Mouse (Mus musculus): ENCODE data around the gene Cpsf4l.

Gene Cpsf4l

DNA sequence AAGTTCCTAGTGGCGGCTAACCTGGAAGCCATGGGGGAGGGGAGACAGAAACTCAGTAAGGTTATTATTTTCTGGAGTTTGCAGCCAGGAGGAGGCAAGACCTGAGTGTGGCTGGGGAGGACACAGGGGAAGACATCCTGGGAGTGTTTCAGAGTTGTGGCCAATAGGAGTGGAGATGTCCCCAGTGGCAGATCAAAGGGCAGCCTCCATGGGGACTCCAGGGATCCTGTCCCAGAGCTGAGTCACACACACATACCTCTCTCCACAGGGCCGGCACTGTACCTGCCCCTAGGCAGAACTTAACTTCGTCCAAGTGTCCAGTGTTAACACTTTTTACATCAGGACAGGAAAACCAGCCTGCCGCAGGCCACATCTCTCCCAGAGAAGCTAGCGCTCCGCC, 25.3 kb upstream of the Cpsf4l start:
- no peak for DNase-seq (ENCODE audit: low spot score)

DNA sequence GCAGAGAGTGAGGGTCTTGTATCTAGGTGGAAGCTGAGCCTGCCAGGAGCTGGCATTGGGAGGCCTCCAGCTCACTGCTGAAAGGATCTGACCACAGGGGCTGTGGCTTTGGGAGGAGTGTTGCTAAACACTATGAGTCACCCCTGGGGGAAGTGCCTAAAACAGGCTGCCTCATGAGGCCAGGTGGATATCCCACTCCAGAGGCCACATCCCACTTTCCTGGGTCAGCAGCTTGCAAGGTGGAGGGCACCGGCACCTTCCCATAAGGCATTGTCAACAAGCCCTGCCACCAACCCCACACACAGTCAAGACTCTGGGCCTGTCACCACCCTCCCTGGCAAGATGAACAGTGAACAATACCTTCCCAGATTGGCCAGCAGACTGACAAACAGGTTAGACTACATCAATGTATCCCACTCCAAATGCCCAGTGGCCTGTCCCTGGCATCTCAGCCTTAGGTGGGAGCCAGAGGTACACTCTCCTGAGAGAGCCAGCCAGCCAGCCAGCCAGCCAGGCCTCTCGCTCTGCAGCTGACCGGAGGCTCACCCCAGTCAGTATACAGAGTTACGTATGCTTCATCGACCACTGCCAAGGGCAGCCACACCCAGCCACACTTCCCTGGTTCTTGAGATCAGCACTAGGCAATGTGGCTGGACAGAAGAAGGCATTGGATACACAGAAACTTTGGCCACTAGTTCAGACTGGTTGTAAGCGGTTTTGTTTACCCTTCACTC, 24.0 kb upstream of the Cpsf4l start:
- DNase-seq (ENCODE audit: low spot score), result no peak

DNA sequence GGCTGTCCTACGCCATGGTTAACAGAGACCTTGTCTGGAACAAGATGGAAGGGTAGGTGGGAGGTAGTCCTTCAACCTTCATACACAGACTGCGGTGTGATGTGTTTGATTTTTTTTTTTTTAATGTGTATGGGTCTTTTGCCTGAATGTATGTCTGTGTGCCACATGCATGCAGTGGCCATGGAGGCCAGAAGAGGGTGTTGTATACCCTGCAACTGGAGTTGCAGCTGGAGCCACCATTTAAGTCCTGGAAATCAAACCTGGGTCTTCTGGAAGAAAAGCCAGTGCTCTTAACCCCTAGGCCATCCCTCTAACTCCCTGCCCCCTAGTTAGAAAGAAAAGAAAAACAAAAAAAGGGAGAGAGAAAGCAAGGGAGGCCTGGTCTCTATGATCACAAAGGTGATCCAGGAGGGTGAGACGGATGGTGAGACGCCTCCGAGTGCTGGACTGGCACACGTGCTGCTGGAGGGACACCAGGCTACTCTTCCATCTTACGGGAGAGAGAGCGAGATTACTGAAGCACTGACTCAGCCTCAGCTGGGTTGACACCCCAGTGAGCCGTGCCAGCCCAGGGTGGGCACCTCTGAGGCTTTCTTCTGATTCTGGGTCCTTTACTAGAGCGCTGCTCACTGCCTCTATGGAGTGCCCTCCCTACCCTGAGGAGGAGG, 22.3 kb upstream of the Cpsf4l start:
- no peak for DNase-seq (ENCODE audit: low spot score)

DNA sequence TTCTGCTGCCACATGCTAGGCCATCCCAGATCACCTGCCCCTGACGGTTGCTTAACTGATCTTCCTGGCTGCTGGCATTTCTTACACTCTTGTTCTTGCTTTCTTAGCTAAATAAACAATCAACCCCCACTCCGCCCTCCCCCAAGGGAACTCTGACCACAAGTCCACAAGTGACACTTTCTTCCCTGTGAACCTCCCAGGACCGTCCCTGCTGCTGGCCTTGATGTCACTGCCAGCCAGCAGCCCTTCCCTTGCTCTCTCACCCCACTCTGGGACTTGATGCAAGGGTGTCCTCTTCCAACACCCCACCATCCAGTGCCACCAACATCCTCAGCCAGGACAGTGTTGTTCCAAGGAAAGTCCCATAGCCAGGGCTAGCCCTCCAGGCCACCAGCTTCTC, 21.1 kb upstream of the Cpsf4l start:
- DNase-seq (ENCODE audit: low spot score), result no peak

DNA sequence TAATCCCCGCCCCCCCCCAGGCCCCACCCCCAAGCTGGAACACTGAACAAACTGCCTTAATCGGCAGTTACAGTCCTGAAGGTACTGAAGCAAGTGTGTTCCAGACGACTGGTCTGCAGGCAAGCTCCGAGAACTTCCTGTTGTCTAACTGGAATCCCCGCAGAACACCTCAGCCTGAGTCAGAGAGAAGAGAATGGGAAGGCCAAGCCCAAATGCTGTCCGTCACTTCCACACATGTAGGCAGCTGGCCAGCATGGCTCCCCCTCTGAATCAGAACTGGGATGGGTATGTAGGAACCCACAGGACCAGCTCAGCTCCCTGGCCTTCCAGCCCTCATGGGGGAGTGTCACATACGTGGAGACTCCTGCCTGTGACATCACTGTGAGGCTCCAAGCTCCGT, 20.1 kb upstream of the Cpsf4l start:
- DNase-seq (ENCODE audit: low spot score), result no peak

DNA sequence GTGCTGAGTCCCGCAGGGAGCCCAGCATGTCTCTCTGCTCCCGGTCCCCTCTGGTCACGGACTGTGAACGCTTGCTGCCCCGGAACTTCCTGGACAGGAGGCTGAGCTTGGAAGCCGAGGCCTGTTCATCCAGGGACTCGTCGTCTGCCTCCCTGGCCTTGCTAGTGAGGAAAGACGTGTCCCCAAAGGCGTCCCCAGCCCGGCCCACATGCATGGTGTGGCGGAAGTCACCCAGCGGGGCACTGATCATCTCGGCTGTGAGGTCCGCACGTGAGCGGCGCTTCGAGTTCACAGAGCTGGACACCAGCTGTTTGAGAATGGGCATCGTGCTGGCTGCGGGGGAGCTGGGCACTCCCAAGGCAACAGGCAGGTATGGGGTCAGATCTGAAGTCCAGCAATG, 19.4 kb upstream of the Cpsf4l start:
- DNase-seq (ENCODE audit: low spot score), result no peak

DNA sequence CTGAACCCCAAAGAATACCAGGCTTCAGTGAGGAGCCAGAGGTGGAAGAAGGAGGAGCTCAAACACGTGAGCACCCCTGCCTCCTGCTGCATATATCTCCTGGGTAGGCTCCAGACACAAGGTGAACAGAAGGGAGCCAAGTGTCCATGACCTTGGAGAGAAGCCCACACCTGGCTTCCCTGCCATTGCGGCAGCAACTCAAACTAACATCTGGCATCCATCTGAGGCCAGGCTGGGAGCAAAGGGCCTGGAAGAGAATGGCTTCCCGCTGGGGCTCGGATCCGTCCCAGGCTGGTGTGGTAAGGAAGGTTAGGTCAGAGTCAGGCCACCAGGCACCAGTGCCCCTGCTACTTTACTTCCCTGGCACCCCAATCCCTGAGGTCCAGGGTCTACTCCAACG, 18.2 kb upstream of the Cpsf4l start:
- no peak for DNase-seq (ENCODE audit: low spot score)

DNA sequence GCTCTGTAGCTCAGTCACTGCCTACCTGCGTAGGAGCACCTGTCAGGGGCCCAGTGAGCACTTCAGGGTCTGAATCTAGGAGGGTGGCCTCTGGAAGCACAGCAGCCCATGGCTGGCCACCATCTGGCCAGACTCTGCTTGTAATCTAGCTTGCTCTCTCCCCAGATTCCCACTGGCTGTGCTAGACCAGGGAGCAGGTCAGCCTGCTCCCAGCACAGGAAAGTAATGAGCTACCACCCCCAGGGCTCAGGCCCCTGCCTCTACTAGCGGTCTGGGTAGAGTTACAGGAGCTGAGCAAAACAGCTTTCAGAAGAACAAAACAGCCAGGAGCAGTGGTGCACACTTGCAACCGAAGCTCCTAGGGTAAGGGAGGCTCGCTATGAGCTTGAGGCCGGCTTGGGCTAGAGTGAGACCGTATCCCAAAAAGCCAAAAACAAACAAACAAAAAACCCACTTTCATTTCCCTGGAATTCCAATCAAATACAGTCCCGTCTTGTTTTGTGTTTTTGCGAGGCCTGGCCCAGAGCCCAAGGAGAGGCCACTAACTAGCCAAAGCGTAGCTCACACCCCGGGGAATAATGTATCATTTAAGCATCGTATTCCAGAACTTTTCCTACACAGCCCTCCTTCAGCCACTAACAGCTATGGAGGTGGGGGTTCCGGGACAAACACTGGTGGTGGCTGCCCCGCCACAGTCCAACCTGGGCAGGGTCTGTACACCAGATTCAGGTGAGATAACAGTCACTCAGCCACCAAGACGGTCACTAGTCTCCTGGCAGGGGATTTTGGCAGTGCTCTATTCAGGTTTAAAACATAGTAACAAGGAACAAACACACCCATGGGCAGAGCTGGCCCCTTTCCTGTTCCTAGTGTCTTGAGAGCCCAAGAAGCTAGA, 17.4 kb upstream of the Cpsf4l start:
- no peak for DNase-seq (ENCODE audit: low spot score)

DNA sequence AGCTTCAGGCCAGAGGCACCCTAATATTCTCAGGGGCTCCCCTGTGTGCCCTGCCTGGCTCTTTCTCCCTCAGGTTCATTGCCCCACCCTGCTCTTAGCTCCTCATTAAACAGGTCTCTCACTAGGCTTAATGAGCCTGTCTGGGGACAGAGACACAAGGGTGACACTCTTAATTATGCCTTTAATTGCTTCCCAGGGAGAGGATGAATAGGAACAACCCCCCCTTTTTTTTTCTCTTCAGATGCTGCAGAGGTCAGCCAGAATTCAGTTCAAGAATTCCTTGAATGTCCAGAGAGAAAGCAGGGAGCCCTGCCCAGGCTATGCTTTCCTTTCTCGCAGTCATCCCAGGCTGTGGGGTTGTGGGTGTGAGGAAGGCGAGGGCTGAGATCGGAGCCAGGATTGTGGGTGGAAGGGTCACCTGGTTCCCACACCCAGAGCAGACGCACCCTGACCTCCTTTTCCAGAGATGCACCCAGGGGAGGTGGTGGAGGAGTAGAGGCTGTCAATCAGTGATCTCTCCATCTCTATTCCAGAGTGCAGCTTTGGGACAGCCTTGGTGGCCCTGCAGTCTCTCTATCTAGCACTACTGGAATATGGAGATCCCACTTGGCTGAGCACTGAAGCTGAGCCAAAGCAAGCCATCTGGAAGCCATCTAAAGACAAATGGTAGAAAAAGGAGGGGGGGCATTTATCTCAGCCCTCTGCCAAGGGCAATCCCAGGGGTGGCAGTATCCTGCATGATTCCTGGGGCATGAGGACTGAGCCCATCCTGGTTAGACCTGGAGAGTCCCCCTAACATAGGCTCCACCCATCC, 15.6 kb upstream of the Cpsf4l start:
- DNase-seq (ENCODE audit: low spot score), result no peak

DNA sequence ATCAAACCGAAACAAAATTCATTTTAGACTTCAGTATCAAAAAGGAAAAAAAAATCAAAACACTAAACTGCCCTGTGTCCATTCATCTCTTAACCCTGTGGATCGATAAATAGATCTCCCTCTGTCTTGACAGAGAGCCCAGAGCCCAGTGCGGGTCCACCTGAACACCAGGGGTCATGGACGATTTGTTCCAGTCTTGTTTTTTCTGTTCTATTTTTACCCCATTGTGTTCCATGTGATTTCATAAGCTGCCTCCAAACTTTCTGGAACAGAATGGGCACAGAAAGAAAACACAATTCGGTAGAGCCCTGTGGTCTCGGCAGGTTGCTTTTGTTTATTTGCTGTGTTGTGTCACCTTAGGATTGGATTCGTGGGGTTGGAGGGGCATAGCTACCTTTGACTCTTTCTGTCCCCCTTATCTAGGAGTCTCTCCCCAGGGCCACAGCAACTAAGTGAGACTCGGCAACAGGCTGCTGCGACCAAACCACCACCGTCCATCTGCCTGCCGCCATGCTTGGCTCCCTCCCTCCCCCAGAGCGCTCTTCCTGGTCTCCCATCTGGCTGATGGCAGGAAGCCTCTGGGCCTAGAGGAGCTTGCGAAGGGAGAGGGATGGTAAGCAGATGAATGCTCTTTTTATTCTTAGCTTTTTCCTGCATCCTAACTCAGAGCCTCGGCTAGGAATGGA, 12.7 kb upstream of the Cpsf4l start:
- DNase-seq (ENCODE audit: low spot score), result no peak

DNA sequence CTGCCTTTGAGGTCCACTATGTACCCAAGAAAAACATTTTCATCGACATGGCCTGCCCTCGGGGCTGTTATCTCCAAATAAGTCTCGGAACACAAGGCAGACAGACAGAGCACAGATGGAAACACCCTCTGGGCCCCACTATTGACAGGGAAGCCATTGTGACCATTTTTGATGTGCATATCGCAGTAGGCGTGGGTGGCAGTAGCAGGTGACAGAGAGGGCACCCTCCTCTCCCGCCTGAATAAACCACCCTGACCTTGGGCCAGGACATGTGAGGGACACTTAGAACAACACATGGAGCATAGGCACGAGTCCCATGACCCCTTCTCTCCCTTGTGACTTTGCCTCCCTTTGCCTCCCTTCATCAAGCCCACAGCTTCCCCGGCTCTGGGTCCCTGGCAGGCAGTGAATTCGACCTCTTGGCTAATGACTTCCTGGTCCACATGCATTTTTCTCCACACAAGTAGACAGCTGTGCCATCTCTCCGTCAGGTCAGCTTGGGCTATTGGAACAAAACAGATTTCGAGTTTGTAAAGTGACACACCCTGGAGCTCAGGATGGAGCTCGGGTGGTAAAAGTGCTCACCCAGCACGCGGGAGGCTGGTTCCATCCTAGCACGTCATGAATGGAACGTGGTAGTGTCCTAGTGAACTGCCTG, 8.1 kb upstream of the Cpsf4l start:
- no peak for DNase-seq (ENCODE audit: low spot score)

DNA sequence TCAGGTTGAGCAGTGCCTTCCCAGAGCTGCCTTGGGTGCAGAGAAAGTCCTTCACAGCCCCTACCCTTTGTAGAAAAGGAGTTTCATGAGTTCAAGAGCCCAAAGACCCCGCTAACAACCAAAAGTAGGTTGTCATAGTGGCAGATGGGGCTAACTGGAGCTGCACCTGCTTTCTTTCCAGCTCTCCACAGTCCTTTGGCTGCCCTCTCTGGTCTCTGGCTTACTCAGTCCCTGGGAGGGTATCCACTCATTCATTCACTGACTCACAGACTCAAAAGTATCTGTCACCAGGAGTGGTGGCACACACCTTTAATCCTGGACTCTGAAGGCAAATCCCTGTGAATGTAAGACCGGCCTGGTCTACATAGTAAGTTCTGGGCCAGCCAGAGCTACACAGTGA, 6.3 kb upstream of the Cpsf4l start:
- DNase-seq (ENCODE audit: low spot score), result no peak

DNA sequence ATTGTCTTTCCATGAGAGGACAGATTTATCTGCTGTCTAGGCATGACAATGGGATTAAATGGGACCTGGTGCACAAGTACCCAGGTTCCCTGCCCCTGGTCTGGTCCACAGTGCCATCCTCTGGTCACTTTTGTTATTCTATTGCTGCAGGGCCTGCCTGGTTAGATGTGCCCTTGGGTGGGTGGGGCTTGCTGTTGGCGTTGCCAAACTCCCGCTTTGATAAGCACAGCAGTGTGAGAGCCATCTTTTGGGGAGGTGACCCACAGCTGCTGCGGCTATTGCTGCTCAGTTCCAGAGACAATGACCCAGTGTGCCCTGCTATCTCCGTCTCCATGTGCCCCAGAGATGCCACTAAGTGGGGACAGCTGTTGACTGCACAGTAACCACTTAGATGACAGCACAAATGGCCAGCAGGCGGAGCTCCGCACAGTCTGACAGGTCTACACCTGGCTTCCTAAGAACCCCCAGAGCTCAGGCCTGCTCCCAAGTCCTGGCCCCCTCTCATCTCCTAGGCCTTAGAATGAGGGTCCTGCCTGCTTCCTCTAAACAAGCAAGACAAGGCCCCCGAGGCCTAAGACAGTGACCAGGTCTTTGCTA, 5.4 kb upstream of the Cpsf4l start:
- no peak for DNase-seq (ENCODE audit: low spot score)

DNA sequence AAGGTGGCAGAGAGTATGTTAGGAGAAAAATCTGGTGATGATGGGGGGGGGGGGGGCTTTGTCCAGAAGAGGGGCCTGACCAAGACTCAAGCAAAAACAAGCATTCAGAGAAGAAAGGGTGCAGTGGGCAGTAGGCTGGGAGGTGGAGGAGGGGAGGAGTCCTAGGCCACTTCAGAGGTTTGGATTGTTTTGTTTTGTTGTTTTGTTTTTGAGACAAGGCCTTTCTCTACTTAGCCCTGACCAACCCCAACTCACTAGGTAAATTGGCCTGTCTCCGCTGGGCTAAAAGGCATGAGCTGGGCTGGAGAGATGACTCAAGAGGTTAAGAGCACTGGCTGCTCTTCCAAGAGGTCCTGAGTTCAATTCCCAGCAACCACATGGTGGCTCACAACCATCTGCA, 1.2 kb upstream of the Cpsf4l start:
- no peak for DNase-seq (ENCODE audit: low spot score)

DNA sequence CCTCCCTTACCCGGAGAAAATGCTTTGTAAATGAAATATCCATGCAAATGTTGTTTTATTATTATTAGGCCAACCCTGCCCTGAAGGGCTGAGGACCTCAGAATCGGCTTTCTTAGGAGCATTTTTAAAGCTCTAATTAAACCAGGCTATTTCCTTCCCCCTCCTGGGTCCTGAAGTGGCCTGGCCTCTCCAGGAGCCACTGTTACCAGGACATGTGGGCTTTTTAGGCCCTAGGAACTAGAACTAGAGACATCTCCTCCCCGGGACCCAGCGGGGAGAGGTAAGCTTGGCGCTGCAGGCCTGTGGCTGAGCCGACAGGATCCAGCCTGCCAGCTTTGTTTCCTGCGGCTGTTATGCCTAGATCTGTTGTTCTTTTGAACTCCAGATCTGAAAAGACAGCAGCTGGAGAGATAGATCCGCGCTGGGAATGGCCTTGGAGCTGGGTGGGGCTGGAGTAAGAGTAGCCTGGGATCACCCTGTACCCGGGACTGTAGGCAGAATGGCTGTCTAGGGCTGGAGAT, 500 bp upstream of the Cpsf4l start:
- DNase-seq (ENCODE audit: low spot score), result no peak

DNA sequence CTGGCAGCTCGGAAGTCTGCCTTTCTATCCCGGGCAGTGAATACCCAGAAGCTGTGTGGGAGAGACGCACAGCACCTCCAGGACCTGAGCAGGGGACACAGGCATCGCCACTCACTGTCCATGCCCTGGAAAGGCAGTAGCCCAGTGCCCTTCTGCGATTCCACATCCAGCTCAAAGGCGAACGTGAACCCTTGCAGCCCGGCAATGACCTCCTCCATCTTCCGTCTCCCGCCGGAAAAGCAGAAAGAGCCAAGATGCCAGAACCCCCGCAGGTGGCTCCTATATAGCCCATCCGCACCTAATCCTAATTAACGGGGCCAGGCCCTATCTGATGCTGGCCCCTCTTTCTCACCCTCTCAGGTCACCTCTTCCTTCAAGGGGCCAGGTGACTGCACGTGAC, 545 bp downstream of the Cpsf4l start:
- no peak for DNase-seq (ENCODE audit: low spot score)

DNA sequence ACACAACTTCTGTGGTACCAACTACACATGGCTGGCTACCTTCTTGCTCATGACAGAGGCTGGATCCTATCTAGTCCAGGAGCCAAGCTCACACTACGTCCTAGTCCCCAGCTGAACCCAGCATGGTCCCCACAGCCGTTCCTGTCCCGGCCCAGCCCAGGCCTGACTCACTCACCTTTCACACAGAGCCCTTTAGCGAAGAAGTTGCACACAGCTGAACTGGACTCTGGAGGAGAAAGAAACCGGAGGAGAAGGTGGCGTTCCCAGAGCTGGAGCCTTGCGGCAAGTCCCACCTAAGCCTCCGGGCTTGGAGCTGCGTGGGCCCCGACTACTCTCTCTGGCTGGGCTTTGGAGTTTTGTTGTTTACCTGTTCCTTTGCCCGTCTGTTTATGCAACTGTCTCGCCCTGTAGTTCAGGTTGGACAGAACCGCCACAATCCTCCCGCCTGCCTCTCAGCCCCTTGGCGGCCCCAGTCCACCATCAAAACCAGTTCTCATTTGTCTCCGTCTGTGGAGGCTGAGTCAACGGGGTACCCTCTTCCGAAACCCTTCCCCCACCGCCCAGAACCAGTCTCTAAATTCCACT, 1.1 kb downstream of the Cpsf4l start:
- no peak for DNase-seq (ENCODE audit: low spot score)

DNA sequence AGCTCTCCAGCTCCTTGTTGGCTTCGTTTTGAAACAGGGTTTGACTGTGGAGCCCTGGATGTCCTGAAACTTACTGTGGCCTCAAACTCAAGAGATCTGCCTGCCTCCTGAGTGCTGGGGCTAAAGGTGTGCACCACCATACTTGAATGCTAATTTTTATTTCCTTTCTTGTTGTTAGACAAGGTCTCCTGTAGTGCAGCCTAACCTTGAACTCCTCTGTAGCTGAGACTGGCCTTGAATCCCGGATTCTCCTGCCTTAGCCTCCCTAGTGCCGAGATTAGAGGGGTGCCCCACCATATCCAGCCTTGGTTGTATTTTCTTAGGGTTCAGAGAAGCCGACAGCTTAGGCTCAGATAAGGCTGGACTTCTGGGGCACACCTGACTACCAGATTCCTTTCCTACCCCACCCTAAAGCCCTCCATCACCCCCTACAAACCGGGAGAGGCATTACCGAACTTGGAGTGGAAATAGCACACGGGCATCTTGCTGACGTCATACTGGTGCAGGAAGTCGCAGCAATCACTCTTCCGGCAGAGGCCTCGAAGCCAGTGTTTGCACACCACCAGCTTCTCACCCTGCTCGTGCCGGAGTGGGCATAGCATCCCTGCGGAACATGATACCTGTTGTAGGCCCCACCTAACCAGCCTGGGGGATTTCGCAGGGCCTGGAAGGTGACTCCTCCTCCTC, 3.7 kb downstream of the Cpsf4l start:
- no peak for DNase-seq (ENCODE audit: low spot score)

DNA sequence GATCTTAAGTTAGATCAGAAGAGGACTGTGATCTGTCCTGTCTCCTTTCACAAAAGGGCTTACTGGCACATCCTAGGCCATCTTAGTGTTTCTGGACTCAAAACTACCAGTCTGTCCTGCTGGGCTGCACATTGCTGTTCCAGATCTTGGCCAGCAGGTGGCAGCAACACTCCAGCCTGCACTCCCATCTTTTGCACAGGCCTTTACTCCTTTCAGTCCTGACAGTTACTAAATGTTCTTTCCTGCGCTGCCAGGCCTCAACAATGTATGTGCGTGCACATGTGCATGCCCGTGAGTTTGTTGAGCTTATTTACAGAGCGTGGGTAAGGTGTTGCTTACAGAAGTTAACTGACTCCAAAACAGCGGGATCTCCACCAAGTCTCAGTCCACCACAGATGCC, 6.1 kb downstream of the Cpsf4l start:
- DNase-seq (ENCODE audit: low spot score), result peak; percentile 65

All from T-cell, adult 2 months (primary cell).